Mouse (Mus musculus): ENCODE measurements at regions not wholly inside any gene's neighbourhood (a gene's known extent, or its start where the extent isn't known, plus 50 kb on each side); places are given as distances from the start of the nearest gene placed in this dataset.
A peak's percentile ranks its signal among the peaks of the same experiment; 100 is the strongest.

- Histone ChIP-seq H3K4me3 (ENCODE audit: low read depth, low read length) (no peak overlapping the region), H3K27ac (replicated peaks; ENCODE audit: low read depth, low read length) (no peak overlapping the region), H3K9ac (replicated peaks; ENCODE audit: low read length) (no peak overlapping the region), H3K9me3 (replicated peaks; ENCODE audit: control insufficient read depth, low read length) (no peaks in the 10 kb centered on the region), H3K36me3 (replicated peaks; ENCODE audit: control insufficient read depth, insufficient read depth, low read depth, low read length) (no peaks in the 10 kb centered on the region), H3K27me3 (ENCODE audit: control insufficient read depth, insufficient read depth, low read length) (no peaks in the 10 kb centered on the region), H3K4me2 (ENCODE audit: low read depth, low read length) (no peak overlapping the region), H3K4me1 (ENCODE audit: control insufficient read depth, insufficient read depth, low read length) (no peaks in the 10 kb centered on the region)
- 87% methylated on average over 2 of the region's 2 CpGs for WGBS
- DNase-seq (ENCODE audit: low spot score) (no peak), ATAC-seq (replicated peaks; ENCODE audit: insufficient number of reproducible peaks, low FRiP score, low TSS enrichment, low read depth) (no peak)
These were observed 106.3 kb downstream of the Cysltr2 start for GRCm38 (mm10) chr14:72942571-72942970.

GRCm38 (mm10) chr14:72939067-72939393 is 109.9 kb downstream of the Cysltr2 start:
- Histone ChIP-seq H3K9ac (replicated peaks; ENCODE audit: low read length) (no peak overlapping the region), H3K27me3 (ENCODE audit: control insufficient read depth, insufficient read depth, low read length) (no peaks in the 10 kb centered on the region), H3K27ac (replicated peaks; ENCODE audit: low read depth, low read length) (no peak overlapping the region), H3K36me3 (replicated peaks; ENCODE audit: control insufficient read depth, insufficient read depth, low read depth, low read length) (no peaks in the 10 kb centered on the region), H3K9me3 (replicated peaks; ENCODE audit: control insufficient read depth, low read length) (no peaks in the 10 kb centered on the region), H3K4me3 (ENCODE audit: low read depth, low read length) (no peak overlapping the region), H3K4me2 (ENCODE audit: low read depth, low read length) (no peak overlapping the region), H3K4me1 (ENCODE audit: control insufficient read depth, insufficient read depth, low read length) (no peaks in the 10 kb centered on the region)
- ATAC-seq (replicated peaks; ENCODE audit: insufficient number of reproducible peaks, low FRiP score, low TSS enrichment, low read depth) (no peak), DNase-seq (ENCODE audit: low spot score) (no peak)

GRCm38 (mm10) chr14:72938382-72939066 is 110.4 kb downstream of the Cysltr2 start:
- H3K9me3 ChIP-seq (replicated peaks; ENCODE audit: control insufficient read depth, low read length) = no peaks in the 10 kb centered on the region
- H3K4me3 ChIP-seq (ENCODE audit: low read depth, low read length) = no peak overlapping the region
- H3K27ac ChIP-seq (replicated peaks; ENCODE audit: low read depth, low read length) = no peak overlapping the region
- no peaks in the 10 kb centered on the region for H3K27me3 ChIP-seq (ENCODE audit: control insufficient read depth, insufficient read depth, low read length)
- no peaks in the 10 kb centered on the region for H3K36me3 ChIP-seq (replicated peaks; ENCODE audit: control insufficient read depth, insufficient read depth, low read depth, low read length)
- no peaks in the 10 kb centered on the region for H3K4me1 ChIP-seq (ENCODE audit: control insufficient read depth, insufficient read depth, low read length)
- DNase-seq (ENCODE audit: low spot score) = no peak
- ATAC-seq (replicated peaks; ENCODE audit: insufficient number of reproducible peaks, low FRiP score, low TSS enrichment, low read depth) = no peak
- H3K9ac ChIP-seq (replicated peaks; ENCODE audit: low read length) = no peak overlapping the region
- H3K4me2 ChIP-seq (ENCODE audit: low read depth, low read length) = no peak overlapping the region

GRCm38 (mm10) chr14:72933598-72933997 is 115.3 kb downstream of the Cysltr2 start:
- no peak for ATAC-seq (replicated peaks; ENCODE audit: insufficient number of reproducible peaks, low FRiP score, low TSS enrichment, low read depth)
- Histone ChIP-seq H3K36me3 (replicated peaks; ENCODE audit: control insufficient read depth, insufficient read depth, low read depth, low read length) (no peaks in the 10 kb centered on the region), H3K27me3 (ENCODE audit: control insufficient read depth, insufficient read depth, low read length) (no peaks in the 10 kb centered on the region), H3K9me3 (replicated peaks; ENCODE audit: control insufficient read depth, low read length) (no peaks in the 10 kb centered on the region), H3K9ac (replicated peaks; ENCODE audit: low read length) (no peak overlapping the region), H3K4me1 (ENCODE audit: control insufficient read depth, insufficient read depth, low read length) (no peaks in the 10 kb centered on the region), H3K4me2 (ENCODE audit: low read depth, low read length) (no peak overlapping the region), H3K4me3 (ENCODE audit: low read depth, low read length) (no peak overlapping the region), H3K27ac (replicated peaks; ENCODE audit: low read depth, low read length) (no peak overlapping the region)
- no peak for DNase-seq (ENCODE audit: low spot score)

- H3K27me3 ChIP-seq (ENCODE audit: control insufficient read depth, insufficient read depth, low read length) = no peaks in the 10 kb centered on the region
- H3K4me1 ChIP-seq (ENCODE audit: control insufficient read depth, insufficient read depth, low read length) = no peaks in the 10 kb centered on the region
- no peak overlapping the region for H3K27ac ChIP-seq (replicated peaks; ENCODE audit: low read depth, low read length)
- no peak overlapping the region for H3K4me2 ChIP-seq (ENCODE audit: low read depth, low read length)
- no peaks in the 10 kb centered on the region for H3K9me3 ChIP-seq (replicated peaks; ENCODE audit: control insufficient read depth, low read length)
- DNase-seq (ENCODE audit: low spot score) (peak; percentile 4), ATAC-seq (replicated peaks; ENCODE audit: insufficient number of reproducible peaks, low FRiP score, low TSS enrichment, low read depth) (no peak)
- H3K9ac ChIP-seq (replicated peaks; ENCODE audit: low read length) = no peak overlapping the region
- 67% methylated on average over 9 of the region's 9 CpGs for WGBS
- H3K4me3 ChIP-seq (ENCODE audit: low read depth, low read length) = no peak overlapping the region
- no peaks in the 10 kb centered on the region for H3K36me3 ChIP-seq (replicated peaks; ENCODE audit: control insufficient read depth, insufficient read depth, low read depth, low read length)
These were observed 116.6 kb downstream of the Cysltr2 start for GRCm38 (mm10) chr14:72932296-72932695.

GRCm38 (mm10) chr14:72901171-72901926 is 147.6 kb downstream of the Cysltr2 start:
- no peak for DNase-seq (ENCODE audit: low spot score)
- no peak overlapping the region for H3K9ac ChIP-seq (replicated peaks; ENCODE audit: low read length)
- H3K4me2 ChIP-seq (ENCODE audit: low read depth, low read length) = no peak overlapping the region
- no peak overlapping the region for H3K27ac ChIP-seq (replicated peaks; ENCODE audit: low read depth, low read length)
- H3K9me3 ChIP-seq (replicated peaks; ENCODE audit: control insufficient read depth, low read length) = no peaks in the 10 kb centered on the region
- 89% methylated on average over 11 of the region's 11 CpGs for WGBS
- no peaks in the 10 kb centered on the region for H3K4me1 ChIP-seq (ENCODE audit: control insufficient read depth, insufficient read depth, low read length)
- no peaks in the 10 kb centered on the region for H3K36me3 ChIP-seq (replicated peaks; ENCODE audit: control insufficient read depth, insufficient read depth, low read depth, low read length)
- no peaks in the 10 kb centered on the region for H3K27me3 ChIP-seq (ENCODE audit: control insufficient read depth, insufficient read depth, low read length)
- no peak for ATAC-seq (replicated peaks; ENCODE audit: insufficient number of reproducible peaks, low FRiP score, low TSS enrichment, low read depth)
- H3K4me3 ChIP-seq (ENCODE audit: low read depth, low read length) = no peak overlapping the region

GRCm38 (mm10) chr14:72899630-72900029 is 149.3 kb downstream of the Cysltr2 start:
- H3K4me1 ChIP-seq (ENCODE audit: control insufficient read depth, insufficient read depth, low read length) = no peaks in the 10 kb centered on the region
- no peaks in the 10 kb centered on the region for H3K9me3 ChIP-seq (replicated peaks; ENCODE audit: control insufficient read depth, low read length)
- no peaks in the 10 kb centered on the region for H3K36me3 ChIP-seq (replicated peaks; ENCODE audit: control insufficient read depth, insufficient read depth, low read depth, low read length)
- DNase-seq (ENCODE audit: low spot score) = no peak
- no peaks in the 10 kb centered on the region for H3K27me3 ChIP-seq (ENCODE audit: control insufficient read depth, insufficient read depth, low read length)
- H3K9ac ChIP-seq (replicated peaks; ENCODE audit: low read length) = no peak overlapping the region
- H3K4me3 ChIP-seq (ENCODE audit: low read depth, low read length) = no peak overlapping the region
- H3K27ac ChIP-seq (replicated peaks; ENCODE audit: low read depth, low read length) = no peak overlapping the region
- no peak for ATAC-seq (replicated peaks; ENCODE audit: insufficient number of reproducible peaks, low FRiP score, low TSS enrichment, low read depth)
- WGBS = 89% methylated on average over 4 of the region's 4 CpGs
- no peak overlapping the region for H3K4me2 ChIP-seq (ENCODE audit: low read depth, low read length)

- Histone ChIP-seq H3K27ac (replicated peaks; ENCODE audit: low read depth, low read length) (no peak overlapping the region), H3K27me3 (ENCODE audit: control insufficient read depth, insufficient read depth, low read length) (no peaks in the 10 kb centered on the region), H3K4me2 (ENCODE audit: low read depth, low read length) (no peak overlapping the region), H3K4me1 (ENCODE audit: control insufficient read depth, insufficient read depth, low read length) (no peaks in the 10 kb centered on the region), H3K36me3 (replicated peaks; ENCODE audit: control insufficient read depth, insufficient read depth, low read depth, low read length) (no peaks in the 10 kb centered on the region), H3K4me3 (ENCODE audit: low read depth, low read length) (no peak overlapping the region), H3K9ac (replicated peaks; ENCODE audit: low read length) (no peak overlapping the region), H3K9me3 (replicated peaks; ENCODE audit: control insufficient read depth, low read length) (no peaks in the 10 kb centered on the region)
- WGBS = 72% methylated on average over 2 of the region's 2 CpGs
- DNase-seq (ENCODE audit: low spot score) (no peak), ATAC-seq (replicated peaks; ENCODE audit: insufficient number of reproducible peaks, low FRiP score, low TSS enrichment, low read depth) (no peak)
These were observed 156.6 kb downstream of the Cysltr2 start for GRCm38 (mm10) chr14:72892316-72892715.

All from embryonic facial prominence, embryonic 11.5 days (tissue).